Mouse (Mus musculus) forebrain, postnatal 0 days (tissue): ENCODE results near the gene Hnrnpd. TPM values are rescaled to one million over a fixed set of nuclear protein-coding genes. Genes with fewer than 3 reads are reported as not detected.

ENCODE experiments used
- ATAC-seq: fragments of 200-750 bp; cut with Nextera tagmentation; 2 replicates; pipeline ENCODE4 v1.8.0; 2017; ENCODE audit warnings: mild to moderate bottlenecking, moderate library complexity
- DNase-seq: peaks from one replicate; pipeline ENCODE4 v3.0.0-alpha.2; 2015
- H3K27ac ChIP-seq: fragments of 300-500 bp; sonication (generic); 2 replicates; pipeline ENCODE4 v1.5.1; 2014; ENCODE audit warnings: low read depth, mild to moderate bottlenecking, antibody characterized with exemption, low read length, moderate library complexity, mixed read lengths
- H3K27me3 ChIP-seq: fragments of 300-500 bp; sonication (generic); 2 replicates; pipeline ENCODE4 v1.6.1; 2014; ENCODE audit warnings: mild to moderate bottlenecking, low read length, mixed read lengths; ENCODE audit not compliant: insufficient read depth
- H3K36me3 ChIP-seq: fragments of 300-500 bp; sonication (generic); 2 replicates; pipeline ENCODE4 v1.6.1; 2014; ENCODE audit warnings: mild to moderate bottlenecking, moderate library complexity; ENCODE audit not compliant: insufficient read depth
- H3K4me1 ChIP-seq: fragments of 300-500 bp; sonication (generic); 2 replicates; pipeline ENCODE4 v1.6.1; 2014; ENCODE audit warnings: antibody characterized with exemption; ENCODE audit not compliant: insufficient read depth
- H3K4me2 ChIP-seq: fragments of 300-500 bp; sonication (generic); 2 replicates; pipeline ENCODE4 v1.6.1; 2014; ENCODE audit warnings: low read depth, mild to moderate bottlenecking, moderate library complexity
- H3K4me3 ChIP-seq: fragments of 300-500 bp; sonication (generic); 2 replicates; pipeline ENCODE4 v1.5.1; 2014; ENCODE audit warnings: low read depth, low read length, mixed read lengths
- H3K9ac ChIP-seq: fragments of 300-500 bp; sonication (generic); 2 replicates; pipeline ENCODE4 v1.6.1; 2014; ENCODE audit warnings: mild to moderate bottlenecking
- H3K9me3 ChIP-seq: fragments of 300-500 bp; sonication (generic); 2 replicates; pipeline ENCODE4 v1.6.1; 2016; ENCODE audit warnings: low read length
- CTCF ChIP-seq: sonication (generic); IDR thresholded peaks from 2 replicates; pipeline ENCODE4 v1.5.1; 2016; ENCODE audit warnings: antibody characterized with exemption, control low read depth, low read depth
- WGBS: fragments of 180-500 bp; shearing (Covaris S2); extraction: QIAGEN DNeasy Blood & Tissue Kit; methylation state at CpG from one replicate; pipeline ENCODE4 v1.1.7; 2014; 5-methylcytosine and 5-hydroxymethylcytosine counted together
- polyA plus RNA-seq: library from polyadenylated mRNA; unstranded; fragments of >200 nt; fragmentation: Nextera tagmentation; extraction: Ambion mirVana; gene quantifications from 2 replicates; pipeline ENCODE4 v1.2.1, GENCODE M21; 2015
- total RNA-seq: library from RNA; depleted of rRNA; stranded (reverse); fragments of >200 nt; gene quantifications from 2 replicates; pipeline ENCODE4 v1.2.3, GENCODE M21; 2014; rRNA removed

Gene Hnrnpd
- total RNA-seq, result 35.9 and 45.7 TPM in 2 replicates
- 93.0 and 120 TPM in 2 replicates for polyA plus RNA-seq

GRCm38 (mm10) chr5:99978699-99979442, at the start of gene Hnrnpd, which contains the start of gene 4930524J08Rik:
TSS of gene Hnrnpd (minus strand) at chr5:99978938.
TSS of gene 4930524J08Rik (plus strand) at chr5:99979061.
- peak within 1 kb of the TSS; percentile 99 for H3K27ac ChIP-seq
- no peak for TF ChIP-seq CTCF
- H3K9ac ChIP-seq, result peak within 1 kb of the TSS; percentile 83
- under 1% methylated on average over 79 of the region's 97 CpGs for WGBS
- no peaks in the 10 kb centered on the region for H3K9me3 ChIP-seq
- H3K27me3 ChIP-seq, result no peaks in the 10 kb centered on the region
- H3K4me1 ChIP-seq, result peaks cover 18% of the 10 kb centered on the region
- H3K36me3 ChIP-seq, result no peaks in the 10 kb centered on the region
- peak within 1 kb of the TSS; percentile 80 for H3K4me2 ChIP-seq
- DNase-seq, result peak; percentile 98
- peak within 1 kb of the TSS; percentile 90 for H3K4me3 ChIP-seq
- peak; percentile 98 for ATAC-seq

GRCm38 (mm10) chr5:100024868-100025267, 46.1 kb upstream of the Hnrnpd start:
- DNase-seq (no peak), ATAC-seq (no peak)
- Histone ChIP-seq H3K4me3 (no peak overlapping the region), H3K27me3 (no peaks in the 10 kb centered on the region), H3K4me1 (no peaks in the 10 kb centered on the region), H3K27ac (no peak overlapping the region), H3K36me3 (no peaks in the 10 kb centered on the region), H3K9me3 (no peaks in the 10 kb centered on the region), H3K9ac (no peak overlapping the region), H3K4me2 (no peak overlapping the region)
- 92% methylated on average over 1 of the region's 1 CpGs for WGBS
- no peak for TF ChIP-seq CTCF

GRCm38 (mm10) chr5:100024403-100024802, 45.7 kb upstream of the Hnrnpd start:
- 64% methylated on average over 5 of the region's 5 CpGs for WGBS
- Histone ChIP-seq H3K27ac (no peak overlapping the region), H3K27me3 (no peaks in the 10 kb centered on the region), H3K9me3 (no peaks in the 10 kb centered on the region), H3K4me3 (no peak overlapping the region), H3K4me2 (no peak overlapping the region), H3K4me1 (no peaks in the 10 kb centered on the region), H3K9ac (no peak overlapping the region), H3K36me3 (no peaks in the 10 kb centered on the region)
- DNase-seq (no peak), ATAC-seq (no peak)
- TF ChIP-seq CTCF, result no peak

DNA sequence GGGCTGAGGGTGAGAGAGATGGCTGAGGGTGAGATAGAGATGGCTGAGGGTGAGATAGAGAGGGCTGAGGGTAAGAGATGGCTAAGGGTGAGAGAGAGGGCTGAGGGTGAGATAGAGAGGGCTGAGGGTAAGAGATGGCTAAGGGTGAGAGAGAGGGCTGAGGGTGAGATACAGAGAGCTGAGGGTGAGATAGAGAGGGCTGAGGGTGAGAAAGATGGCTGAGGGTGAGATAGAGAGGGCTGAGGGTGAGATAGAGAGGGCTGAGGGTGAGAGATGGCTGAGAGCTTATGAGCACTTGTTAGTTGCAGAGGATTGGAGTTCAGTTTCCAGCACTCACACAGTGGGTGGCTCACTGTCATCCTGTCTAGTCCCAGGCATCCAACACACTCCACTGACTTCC, 41.4 kb upstream of the Hnrnpd start:
- no peak overlapping the region for H3K27ac ChIP-seq
- H3K4me2 ChIP-seq, result no peak overlapping the region
- no peak overlapping the region for H3K9ac ChIP-seq
- DNase-seq (no peak), ATAC-seq (no peak)
- no peak for TF ChIP-seq CTCF
- H3K4me1 ChIP-seq, result no peaks in the 10 kb centered on the region
- H3K27me3 ChIP-seq, result no peaks in the 10 kb centered on the region
- no peaks in the 10 kb centered on the region for H3K36me3 ChIP-seq
- no peaks in the 10 kb centered on the region for H3K9me3 ChIP-seq
- no peak overlapping the region for H3K4me3 ChIP-seq

- H3K27me3 ChIP-seq, result no peaks in the 10 kb centered on the region
- H3K4me3 ChIP-seq, result no peak overlapping the region
- H3K9ac ChIP-seq, result no peak overlapping the region
- ATAC-seq (no peak), DNase-seq (no peak)
- 95% methylated on average over 9 of the region's 9 CpGs for WGBS
- no peaks in the 10 kb centered on the region for H3K36me3 ChIP-seq
- no peak overlapping the region for H3K27ac ChIP-seq
- H3K9me3 ChIP-seq, result no peaks in the 10 kb centered on the region
- H3K4me2 ChIP-seq, result no peak overlapping the region
- no peak for TF ChIP-seq CTCF
- no peaks in the 10 kb centered on the region for H3K4me1 ChIP-seq
These were observed 33.9 kb upstream of the Hnrnpd start for GRCm38 (mm10) chr5:100012599-100012998.

DNA sequence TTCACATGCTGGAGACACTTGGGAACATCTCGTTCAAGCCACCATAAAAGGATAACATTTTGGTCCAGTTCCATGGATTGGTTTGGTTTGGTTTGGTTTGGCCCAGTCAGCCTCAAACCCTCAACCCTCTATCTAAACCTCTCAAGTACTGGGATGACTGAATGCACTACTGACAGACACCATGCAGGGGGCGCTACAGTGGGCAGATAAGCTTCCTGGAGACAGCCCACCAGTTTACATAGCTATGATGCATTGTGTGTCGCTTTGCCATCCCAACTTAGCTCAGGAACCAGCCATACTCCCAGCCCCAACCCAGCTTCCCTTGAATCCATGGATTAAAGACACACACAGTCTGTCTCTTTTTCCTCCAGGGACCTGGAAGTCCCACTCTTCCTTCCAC, 29.7 kb upstream of the Hnrnpd start:
- Histone ChIP-seq H3K4me1 (no peaks in the 10 kb centered on the region), H3K4me3 (no peak overlapping the region), H3K27me3 (no peaks in the 10 kb centered on the region), H3K9me3 (no peaks in the 10 kb centered on the region), H3K9ac (no peak overlapping the region), H3K36me3 (no peaks in the 10 kb centered on the region), H3K4me2 (no peak overlapping the region), H3K27ac (no peak overlapping the region)
- ATAC-seq (no peak), DNase-seq (no peak)
- 0 out of 2 replicates have a peak, but pooled peaks have one; percentile 9 for TF ChIP-seq CTCF
- WGBS, result 63% methylated on average over 3 of the region's 3 CpGs

DNA sequence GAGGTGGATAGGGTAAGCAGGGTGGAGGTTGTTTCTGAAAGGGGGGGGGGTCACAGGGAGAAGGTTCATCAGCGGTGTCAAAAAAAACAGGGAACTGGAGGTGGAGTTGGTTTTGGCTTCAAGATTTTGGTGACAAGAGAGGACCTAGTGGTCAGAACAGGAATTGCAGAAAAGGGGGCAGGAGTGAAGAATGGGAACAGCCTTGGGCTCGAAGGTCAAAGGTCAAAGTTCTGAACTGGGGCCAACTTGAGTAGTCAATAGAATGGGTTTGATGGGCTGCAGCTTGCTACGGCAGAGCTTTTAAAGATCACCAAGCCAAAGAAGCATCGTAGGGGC, 28.3 kb upstream of the Hnrnpd start:
- Histone ChIP-seq H3K36me3 (no peaks in the 10 kb centered on the region), H3K27ac (no peak overlapping the region), H3K4me1 (no peaks in the 10 kb centered on the region), H3K27me3 (no peaks in the 10 kb centered on the region), H3K4me3 (no peak overlapping the region), H3K9me3 (no peaks in the 10 kb centered on the region), H3K9ac (no peak overlapping the region), H3K4me2 (no peak overlapping the region)
- no peak for TF ChIP-seq CTCF
- 86% methylated on average over 4 of the region's 4 CpGs for WGBS
- no peak for ATAC-seq
- no peak for DNase-seq
